Mouse (Mus musculus) frontal cortex, postnatal 14 days (tissue): Measurements from ENCODE around the gene 9230110F15Rik.
"Not testable (repeated sequence)": the region's sequence is repeated elsewhere in the genome, so short reads cannot be mapped to it uniquely, and the experiment has no call there.

ENCODE experiments used
- DNase-seq, 2 experiments: peaks; one replicate each; pipeline ENCODE4 v3.0.0; 2022; ENCODE audit warnings: low spot score in 2 of 2

The 9230110F15Rik gene

GRCm38 (mm10) chr9:35844050-35844449 lies at the start of gene 9230110F15Rik:
Gene 9230110F15Rik, minus strand, starts transcription at chr9:35844150.
- DNase-seq: no peak

- not testable (repeated sequence) for DNase-seq
Observed at GRCm38 (mm10) chr9:35893112-35893511, 49.2 kb upstream of the 9230110F15Rik start.

- DNase-seq: not testable (repeated sequence)
Observed at GRCm38 (mm10) chr9:35817881-35818280, 26.1 kb downstream of the 9230110F15Rik start.

GRCm38 (mm10) chr9:35798146-35798545 lies 45.8 kb downstream of the 9230110F15Rik start:
- no peak for DNase-seq

GRCm38 (mm10) chr9:35790001-35790400 lies 53.9 kb downstream of the 9230110F15Rik start, which contains the start of the genes Gm27235 and D730048I06Rik:
Gene Gm27235, minus strand, starts transcription at chr9:35790101.
Gene D730048I06Rik, minus strand, starts transcription at chr9:35790112.
- no peak for DNase-seq
